ENCODE assay signal across 8 mouse cellular contexts in the genomic region with DNA sequence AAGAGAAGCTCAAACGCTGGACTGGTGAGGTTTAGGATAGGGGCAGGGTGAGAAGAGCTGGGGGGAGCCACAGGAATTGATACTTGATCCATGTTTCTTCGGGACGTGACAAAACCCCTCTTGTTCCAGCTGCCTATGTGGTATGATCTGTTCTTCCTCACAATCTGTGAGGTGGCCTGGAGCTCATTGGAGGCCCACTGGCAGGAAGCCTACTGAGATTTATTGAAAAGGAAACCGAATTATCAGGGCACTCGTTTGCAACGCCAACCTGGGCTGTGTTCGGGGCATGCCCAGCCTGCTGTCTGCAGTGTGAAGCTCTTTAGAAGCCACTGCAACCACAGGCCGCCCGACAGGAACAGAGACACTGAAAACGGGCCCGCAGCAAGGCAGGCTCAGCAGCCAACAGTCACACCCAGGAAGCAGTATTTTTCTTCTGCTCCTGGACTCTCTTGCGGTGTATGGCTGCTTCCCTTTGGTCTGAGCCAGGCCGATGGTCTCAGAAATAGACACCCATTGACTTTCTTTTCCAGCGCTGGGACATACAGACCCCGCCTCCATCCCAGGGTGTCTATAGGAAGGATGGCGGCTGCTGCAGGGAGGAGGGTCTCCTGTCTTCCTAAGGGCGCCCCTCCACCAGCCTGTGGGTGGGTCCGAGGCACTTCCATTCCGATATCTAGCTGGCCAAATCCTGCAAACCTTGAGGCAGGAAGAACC. TPM values are rescaled to one million over a fixed set of nuclear protein-coding genes. Genes with fewer than 3 reads are reported as not detected.
DNase-seq lines count a peak whose midpoint lies in the region; ATAC-seq and TF ChIP-seq lines count a peak whose summit lies in the region.

No protein-coding gene starts in this region.

- TF ChIP-seq CTCF in kidney, postnatal 0 days (IDR thresholded peaks at IDR 0.05; ENCODE audit: low read depth), result no peak
- TF ChIP-seq CTCF in thymus, adult 2 months (IDR thresholded peaks at IDR 0.05; ENCODE audit: borderline replicate concordance, control insufficient read depth, extremely low read depth, insufficient read depth, low read length, poor library complexity), result no peak

- no peaks in the 10 kb centered on the region for H3K27me3 ChIP-seq in kidney, postnatal 0 days (ENCODE audit: insufficient read depth, low read length)
- H3K27me3 ChIP-seq in forebrain, embryonic 14.5 days (replicated peaks; ENCODE audit: control insufficient read depth, insufficient read depth, low read length), result no peaks in the 10 kb centered on the region
- H3K27me3 ChIP-seq in limb, embryonic 10.5 days (ENCODE audit: low read depth, poor library complexity, severe bottlenecking), result no peaks in the 10 kb centered on the region
- H3K27me3 ChIP-seq in midbrain, embryonic 12.5 days, result no peaks in the 10 kb centered on the region
- H3K27me3 ChIP-seq in thymus, adult 2 months (ENCODE audit: control insufficient read depth, insufficient read depth, low read length), result no peaks in the 10 kb centered on the region

- DNase-seq in kidney, postnatal 0 days (ENCODE audit: low spot score), result peak; percentile 77
- no peak for DNase-seq in kidney, adult 18-20 months
- DNase-seq in NIH3T3 (ENCODE audit: low read depth), result peak; percentile 70
- DNase-seq in forebrain, embryonic 14.5 days (ENCODE audit: low spot score), result no peak
- DNase-seq in limb, embryonic 10.5 days (ENCODE audit: low spot score), result peak; percentile 62
- DNase-seq in thymus, adult 2 months, result peak; percentile 64
- no peak for DNase-seq in left cerebral cortex, postnatal 10 days (ENCODE audit: extremely low spot score in 1 of 2, low spot score in 2 of 2)

- H3K9me3 ChIP-seq in kidney, postnatal 0 days (replicated peaks; ENCODE audit: low read length), result no peaks in the 10 kb centered on the region
- H3K9me3 ChIP-seq in forebrain, embryonic 14.5 days (replicated peaks; ENCODE audit: control insufficient read depth, low read length), result no peaks in the 10 kb centered on the region
- H3K9me3 ChIP-seq in limb, embryonic 10.5 days (replicated peaks), result no peaks in the 10 kb centered on the region
- no peaks in the 10 kb centered on the region for H3K9me3 ChIP-seq in midbrain, embryonic 12.5 days

- peaks cover 7% of the 10 kb centered on the region; the same call in 1 of the 2 replicates for H3K4me1 ChIP-seq in kidney, postnatal 0 days (replicated peaks; ENCODE audit: insufficient read depth, low read length)
- H3K4me1 ChIP-seq in forebrain, embryonic 14.5 days (ENCODE audit: control insufficient read depth, insufficient read depth, low read length), result peaks cover 15% of the 10 kb centered on the region
- peaks cover 30% of the 10 kb centered on the region for H3K4me1 ChIP-seq in limb, embryonic 10.5 days
- H3K4me1 ChIP-seq in midbrain, embryonic 12.5 days, result peaks cover 28% of the 10 kb centered on the region
- H3K4me1 ChIP-seq in thymus, adult 2 months (replicated peaks; ENCODE audit: control insufficient read depth, insufficient read depth, low read length), result peaks cover 12% of the 10 kb centered on the region

- H3K36me3 ChIP-seq in kidney, postnatal 0 days (ENCODE audit: insufficient read depth, low read length), result 0 out of 2 replicates have a peak, but pooled peaks cover 3% of the 10 kb centered on the region
- peaks cover 12% of the 10 kb centered on the region; the same call in 1 of the 2 replicates for H3K36me3 ChIP-seq in forebrain, embryonic 14.5 days (ENCODE audit: control insufficient read depth, insufficient read depth, low read length)
- H3K36me3 ChIP-seq in limb, embryonic 10.5 days, result peaks cover 31% of the 10 kb centered on the region
- H3K36me3 ChIP-seq in midbrain, embryonic 12.5 days, result peaks cover 19% of the 10 kb centered on the region
- peaks cover 4% of the 10 kb centered on the region; the same call in 1 of the 2 replicates for H3K36me3 ChIP-seq in thymus, adult 2 months (ENCODE audit: control insufficient read depth, insufficient read depth, low read length)

- peak overlapping the region; percentile 49 for H3K4me3 ChIP-seq in kidney, postnatal 0 days (replicated peaks; ENCODE audit: low read depth, low read length)
- peak overlapping the region; percentile 64 for H3K4me3 ChIP-seq in forebrain, embryonic 14.5 days (ENCODE audit: low read depth, low read length)
- peak overlapping the region; percentile 89 for H3K4me3 ChIP-seq in limb, embryonic 10.5 days
- peak overlapping the region; percentile 65 for H3K4me3 ChIP-seq in midbrain, embryonic 12.5 days
- H3K4me3 ChIP-seq in thymus, adult 2 months (ENCODE audit: control insufficient read depth, insufficient read depth, low read length), result peak overlapping the region; percentile 64

- WGBS in kidney, postnatal 0 days, result 5% methylated on average over 19 of the region's 19 CpGs
- WGBS in forebrain, embryonic 14.5 days, result 7% methylated on average over 19 of the region's 19 CpGs
- WGBS in limb, embryonic 10.5 days, result 9% methylated on average over 19 of the region's 19 CpGs
- WGBS in midbrain, embryonic 12.5 days, result 10% methylated on average over 19 of the region's 19 CpGs
- 2% methylated on average over 19 of the region's 19 CpGs for WGBS in thymus, adult 2 months

- H3K4me2 ChIP-seq in kidney, postnatal 0 days (ENCODE audit: low read length), result peak overlapping the region; percentile 78
- peak overlapping the region; percentile 84 for H3K4me2 ChIP-seq in forebrain, embryonic 14.5 days (ENCODE audit: low read length)
- H3K4me2 ChIP-seq in midbrain, embryonic 12.5 days (replicated peaks), result peak overlapping the region; percentile 85

- intact Hi-C loops in left cerebral cortex, postnatal 10 days (cut with DNase I), result no loop called here

- TF ChIP-seq POLR2A in thymus, adult 2 months (IDR thresholded peaks at IDR 0.05; ENCODE audit: control insufficient read depth, extremely low read depth, insufficient read depth, low read length, poor library complexity), result no peak

- ATAC-seq in kidney, postnatal 0 days (replicated peaks; ENCODE audit: low FRiP score, low read depth), result peak; percentile 63
- ATAC-seq in forebrain, embryonic 14.5 days, result peak; percentile 90
- ATAC-seq in midbrain, embryonic 12.5 days (ENCODE audit: low FRiP score, low read depth), result peak; percentile 83

- H3K9ac ChIP-seq in kidney, postnatal 0 days (ENCODE audit: low read depth, low read length), result peak overlapping the region; percentile 70
- peak overlapping the region; percentile 93 for H3K9ac ChIP-seq in forebrain, embryonic 14.5 days (ENCODE audit: low read length)
- peak overlapping the region; percentile 82 for H3K9ac ChIP-seq in midbrain, embryonic 12.5 days (replicated peaks)

- H3K27ac ChIP-seq in kidney, postnatal 0 days, result peak overlapping the region; percentile 94
- peak overlapping the region; percentile 98 for H3K27ac ChIP-seq in forebrain, embryonic 14.5 days (ENCODE audit: low read depth, low read length)
- H3K27ac ChIP-seq in limb, embryonic 10.5 days, result peak overlapping the region; percentile 93
- H3K27ac ChIP-seq in midbrain, embryonic 12.5 days (replicated peaks), result peak overlapping the region; percentile 97
- H3K27ac ChIP-seq in thymus, adult 2 months (ENCODE audit: control insufficient read depth, insufficient read depth, low read length), result peak overlapping the region; percentile 78

RNA-seq across cellular contexts. Expression of a gene that starts 0.6 kb away (rescaled TPM):
- 145 and 155 TPM in 2 replicates for polyA plus RNA-seq in kidney, postnatal 0 days (2015; fragmentation: Nextera tagmentation; extraction: Ambion mirVana)
- 106 and 145 TPM in 2 replicates for polyA plus RNA-seq in forebrain, embryonic 14.5 days (2014; fragmentation: Nextera tagmentation; extraction: Ambion mirVana)
- polyA plus RNA-seq in limb, embryonic 10.5 days (2016; fragmentation: Nextera tagmentation; extraction: Ambion mirVana), result 395 and 434 TPM in 2 replicates
- polyA plus RNA-seq in midbrain, embryonic 12.5 days (2016; fragmentation: Nextera tagmentation; extraction: Ambion mirVana), result 228 and 237 TPM in 2 replicates
- polyA plus RNA-seq in thymus, adult 2 months (2012; rRNA removed), result 75.4 and 87.2 TPM in 2 replicates
- total RNA-seq in left cerebral cortex, postnatal 10 days (2021), result 1 to 10 TPM; 3.7 to 4.6 TPM

RNA-seq across cellular contexts. Expression of a gene that starts 12.1 kb away (rescaled TPM):
- polyA plus RNA-seq in kidney, postnatal 0 days (2015; fragmentation: Nextera tagmentation; extraction: Ambion mirVana), result not detected in 2 replicates
- polyA plus RNA-seq in forebrain, embryonic 14.5 days (2014; fragmentation: Nextera tagmentation; extraction: Ambion mirVana), result not detected in 2 replicates
- polyA plus RNA-seq in limb, embryonic 10.5 days (2016; fragmentation: Nextera tagmentation; extraction: Ambion mirVana), result not detected in 2 replicates
- polyA plus RNA-seq in midbrain, embryonic 12.5 days (2016; fragmentation: Nextera tagmentation; extraction: Ambion mirVana), result not detected in 2 replicates
- polyA plus RNA-seq in thymus, adult 2 months (2012; rRNA removed), result 0.05 TPM in 1 of 2 replicates, not detected in the other
- total RNA-seq in left cerebral cortex, postnatal 10 days (2021), result under 1 TPM in 1 of 2 experiments, not detected in 1; 0.36 TPM

RNA-seq across cellular contexts. Expression of a gene that starts 22.5 kb away (rescaled TPM):
- 51.6 and 64.0 TPM in 2 replicates for polyA plus RNA-seq in kidney, postnatal 0 days (2015; fragmentation: Nextera tagmentation; extraction: Ambion mirVana)
- 44.9 and 67.8 TPM in 2 replicates for polyA plus RNA-seq in forebrain, embryonic 14.5 days (2014; fragmentation: Nextera tagmentation; extraction: Ambion mirVana)
- 170 and 183 TPM in 2 replicates for polyA plus RNA-seq in limb, embryonic 10.5 days (2016; fragmentation: Nextera tagmentation; extraction: Ambion mirVana)
- 69.5 and 70.9 TPM in 2 replicates for polyA plus RNA-seq in midbrain, embryonic 12.5 days (2016; fragmentation: Nextera tagmentation; extraction: Ambion mirVana)
- polyA plus RNA-seq in thymus, adult 2 months (2012; rRNA removed), result 130 and 167 TPM in 2 replicates
- 1 to 10 TPM; 2.6 to 4.4 TPM for total RNA-seq in left cerebral cortex, postnatal 10 days (2021)

RNA-seq across cellular contexts. Expression of a gene that starts 22.7 kb away (rescaled TPM):
- 4.5 and 5.4 TPM in 2 replicates for polyA plus RNA-seq in kidney, postnatal 0 days (2015; fragmentation: Nextera tagmentation; extraction: Ambion mirVana)
- 4.4 and 5.7 TPM in 2 replicates for polyA plus RNA-seq in forebrain, embryonic 14.5 days (2014; fragmentation: Nextera tagmentation; extraction: Ambion mirVana)
- 2.4 and 3.3 TPM in 2 replicates for polyA plus RNA-seq in limb, embryonic 10.5 days (2016; fragmentation: Nextera tagmentation; extraction: Ambion mirVana)
- polyA plus RNA-seq in midbrain, embryonic 12.5 days (2016; fragmentation: Nextera tagmentation; extraction: Ambion mirVana), result 4.4 and 4.7 TPM in 2 replicates
- 17.7 and 18.2 TPM in 2 replicates for polyA plus RNA-seq in thymus, adult 2 months (2012; rRNA removed)
- total RNA-seq in left cerebral cortex, postnatal 10 days (2021), result 10 to 100 TPM in 1 of 2 experiments, 1 to 10 TPM in 1; 8.7 to 10.1 TPM

RNA-seq across cellular contexts. Expression of a gene that starts 24.9 kb away (rescaled TPM):
- polyA plus RNA-seq in kidney, postnatal 0 days (2015; fragmentation: Nextera tagmentation; extraction: Ambion mirVana), result 6.4 and 7.1 TPM in 2 replicates
- 3.3 and 3.4 TPM in 2 replicates for polyA plus RNA-seq in forebrain, embryonic 14.5 days (2014; fragmentation: Nextera tagmentation; extraction: Ambion mirVana)
- polyA plus RNA-seq in limb, embryonic 10.5 days (2016; fragmentation: Nextera tagmentation; extraction: Ambion mirVana), result 2.4 and 3.3 TPM in 2 replicates
- 3.1 and 3.2 TPM in 2 replicates for polyA plus RNA-seq in midbrain, embryonic 12.5 days (2016; fragmentation: Nextera tagmentation; extraction: Ambion mirVana)
- 15.3 and 16.9 TPM in 2 replicates for polyA plus RNA-seq in thymus, adult 2 months (2012; rRNA removed)
- 1 to 10 TPM; 3.1 to 4.0 TPM for total RNA-seq in left cerebral cortex, postnatal 10 days (2021)

Comparison
In these comparisons a context has a peak if more than half of its experiments do, and no peak if none do; other contexts are left out.
1. DNase-seq: peak in kidney, postnatal 0 days (single experiment), NIH3T3 (single experiment), limb, embryonic 10.5 days (single experiment) and thymus, adult 2 months (single experiment); none in kidney, adult 18-20 months (single experiment), forebrain, embryonic 14.5 days (single experiment) and left cerebral cortex, postnatal 10 days (0 of 2).
2. Peak in every context shown above with its lines, with median percentiles within 50 percentile points of each other: ATAC-seq, H3K27ac ChIP-seq, H3K4me2 ChIP-seq, H3K4me3 ChIP-seq and H3K9ac ChIP-seq.